Mouse (Mus musculus): ENCODE data around the gene Napa.

GRCm38 (mm10) chr7:16111284-16112090 is 13.2 kb downstream of the Napa start:
- TF ChIP-seq CTCF (IDR thresholded peaks at IDR 0.05; ENCODE audit: low read depth, low read length) = no peak
- TF ChIP-seq POLR2A (IDR thresholded peaks at IDR 0.05; ENCODE audit: borderline replicate concordance, low read depth, low read length) = no peak
